Mouse (Mus musculus) embryonic facial prominence, embryonic 14.5 days (tissue): Measurements from ENCODE around the gene Nrk. TPM values are rescaled to one million over a fixed set of nuclear protein-coding genes. Genes with fewer than 3 reads are reported as not detected.
A peak's percentile ranks its signal among the peaks of the same experiment; 100 is the strongest.

Source experiments
- ATAC-seq: fragments of 200-750 bp; cut with Nextera tagmentation; 2 replicates; pipeline ENCODE4 v1.8.0; 2017; ENCODE audit warnings: low read depth, moderate number of reproducible peaks, moderate TSS enrichment
- DNase-seq: peaks from one replicate; pipeline ENCODE4 v3.0.0-alpha.2; 2015; ENCODE audit warnings: low spot score
- H3K27ac ChIP-seq: fragments of 300-500 bp; sonication (generic); replicated peaks from 2 replicates; pipeline ENCODE4 v1.5.1; 2014; ENCODE audit warnings: low read depth, mild to moderate bottlenecking, low read length, moderate library complexity
- H3K27me3 ChIP-seq: fragments of 300-500 bp; sonication (generic); replicated peaks from 2 replicates; pipeline ENCODE4 v1.6.1; 2014; ENCODE audit warnings: low read length; ENCODE audit not compliant: control insufficient read depth, insufficient read depth
- H3K36me3 ChIP-seq: fragments of 300-500 bp; sonication (generic); 2 replicates; pipeline ENCODE4 v1.6.1; 2014; ENCODE audit warnings: low read length, mixed read lengths; ENCODE audit not compliant: control insufficient read depth, insufficient read depth
- H3K4me1 ChIP-seq: fragments of 300-500 bp; sonication (generic); 2 replicates; pipeline ENCODE4 v1.6.1; 2014; ENCODE audit warnings: antibody characterized with exemption, low read length; ENCODE audit not compliant: control insufficient read depth, insufficient read depth
- H3K4me2 ChIP-seq: fragments of 300-500 bp; sonication (generic); 2 replicates; pipeline ENCODE4 v1.6.1; 2014; ENCODE audit warnings: low read depth, mild to moderate bottlenecking, low read length, moderate library complexity, mixed read lengths
- H3K4me3 ChIP-seq: fragments of 300-500 bp; sonication (generic); 2 replicates; pipeline ENCODE4 v1.5.1; 2014; ENCODE audit warnings: low read depth, mild to moderate bottlenecking, low read length
- H3K9ac ChIP-seq: fragments of 300-500 bp; sonication (generic); 2 replicates; pipeline ENCODE4 v1.6.1; 2014; ENCODE audit warnings: low read depth, mild to moderate bottlenecking, low read length, moderate library complexity, mixed read lengths
- H3K9me3 ChIP-seq: fragments of 300-500 bp; sonication (generic); 2 replicates; pipeline ENCODE4 v1.6.1; 2016; ENCODE audit warnings: low read length; ENCODE audit not compliant: control insufficient read depth
- WGBS: fragments of 180-500 bp; shearing (Covaris S2); extraction: QIAGEN DNeasy Blood & Tissue Kit; methylation state at CpG from one replicate; pipeline ENCODE4 v1.1.7; 2014; 5-methylcytosine and 5-hydroxymethylcytosine counted together
- polyA plus RNA-seq: library from polyadenylated mRNA; unstranded; fragments of >200 nt; fragmentation: Nextera tagmentation; extraction: Ambion mirVana; gene quantifications from 2 replicates; pipeline ENCODE4 v1.2.1, GENCODE M21; 2014

The Nrk gene
- 101 and 104 TPM in 2 replicates for polyA plus RNA-seq

DNA sequence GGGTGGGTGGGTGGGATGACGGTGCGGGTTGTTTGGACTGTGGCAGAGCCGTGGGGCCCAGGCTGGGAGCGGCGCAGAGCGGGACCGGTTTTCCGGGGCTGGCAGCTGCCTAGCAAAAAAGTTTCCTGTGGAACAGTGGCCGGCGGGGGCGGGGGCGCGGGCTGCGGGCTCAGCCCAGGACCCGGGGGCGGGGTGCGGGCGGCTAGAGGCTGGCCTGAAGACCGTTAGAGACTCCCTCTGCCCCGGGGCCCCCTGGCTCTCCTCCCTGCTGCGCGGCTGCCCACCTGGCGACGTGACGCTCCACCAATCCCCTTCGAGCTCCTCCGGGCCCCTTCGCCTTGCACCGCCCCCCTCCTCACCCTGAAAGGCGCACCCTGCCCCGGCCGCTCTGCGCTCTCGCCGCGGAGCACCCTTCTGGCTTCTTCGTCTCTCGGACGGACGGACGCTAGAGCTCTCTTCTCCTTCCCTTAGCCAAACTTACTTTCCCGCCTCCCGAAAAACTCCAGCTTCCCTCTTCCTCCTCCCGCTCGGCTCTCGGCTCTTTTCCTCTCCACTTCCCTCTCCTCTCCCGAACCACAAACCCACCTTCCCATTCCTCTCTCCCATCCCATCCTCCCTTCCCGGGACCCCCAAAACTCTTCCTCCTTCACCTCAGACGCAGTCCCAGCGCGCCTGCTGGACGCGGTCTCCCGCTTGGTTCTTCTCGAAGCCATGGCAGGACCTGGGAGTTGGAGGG lies at the start of gene Nrk:
TSS of gene Nrk (plus strand) at position 390 of the 736 bp plus-strand sequence.
- H3K4me1 ChIP-seq: no peaks in the 10 kb centered on the region
- ATAC-seq: peak; percentile 94
- peak; percentile 77 for DNase-seq
- H3K4me2 ChIP-seq: peak within 1 kb of the TSS; percentile 59
- H3K4me3 ChIP-seq: peak within 1 kb of the TSS; percentile 46
- WGBS: 24% methylated on average over 22 of the region's 55 CpGs
- H3K27ac ChIP-seq: peak within 1 kb of the TSS; percentile 68
- H3K9me3 ChIP-seq: no peaks in the 10 kb centered on the region
- peak within 1 kb of the TSS; percentile 66 for H3K9ac ChIP-seq
- no peaks in the 10 kb centered on the region for H3K36me3 ChIP-seq
- peaks cover 25% of the 10 kb centered on the region for H3K27me3 ChIP-seq

DNA sequence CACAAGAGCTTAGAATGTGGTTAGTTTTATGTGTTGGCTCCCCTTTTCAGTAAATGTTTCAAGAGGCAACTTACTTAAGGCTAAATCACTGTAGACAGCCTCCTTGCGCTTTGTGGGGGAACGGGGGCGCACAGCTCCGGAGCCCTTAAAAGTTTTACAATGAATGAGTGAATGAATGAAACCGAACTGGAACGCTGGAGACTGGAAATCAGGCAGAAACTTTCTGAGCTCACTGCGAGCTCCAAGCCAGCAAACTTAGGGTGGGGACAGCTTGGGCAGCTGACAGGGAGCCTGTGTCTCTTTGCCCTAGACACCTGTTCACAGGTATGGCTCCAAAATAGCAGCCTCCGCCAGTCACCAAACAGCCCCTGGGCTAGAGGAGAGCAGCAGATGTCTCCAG lies 864 bp upstream of the Nrk start:
- H3K9me3 ChIP-seq: no peaks in the 10 kb centered on the region
- 33% methylated on average over 8 of the region's 8 CpGs for WGBS
- peak overlapping the region; percentile 59 for H3K4me2 ChIP-seq
- ATAC-seq (no peak), DNase-seq (no peak)
- H3K36me3 ChIP-seq: no peaks in the 10 kb centered on the region
- H3K4me1 ChIP-seq: no peaks in the 10 kb centered on the region
- H3K9ac ChIP-seq: peak overlapping the region; percentile 66; the same call in 1 of the 2 replicates
- no peak overlapping the region for H3K27ac ChIP-seq
- H3K27me3 ChIP-seq: peaks cover 25% of the 10 kb centered on the region
- peak overlapping the region; percentile 46 for H3K4me3 ChIP-seq

GRCm38 (mm10) chrX:138914777-138915114 lies 516 bp downstream of the Nrk start:
- ATAC-seq (0 out of 2 replicates have a peak, but pooled peaks have one; percentile 19), DNase-seq (no peak)
- H3K4me1 ChIP-seq: no peaks in the 10 kb centered on the region
- H3K4me2 ChIP-seq: peak overlapping the region; percentile 59
- H3K9me3 ChIP-seq: no peaks in the 10 kb centered on the region
- peaks cover 25% of the 10 kb centered on the region for H3K27me3 ChIP-seq
- no peaks in the 10 kb centered on the region for H3K36me3 ChIP-seq
- H3K9ac ChIP-seq: peak overlapping the region; percentile 66
- WGBS: 34% methylated on average over 12 of the region's 12 CpGs
- H3K27ac ChIP-seq: peak overlapping the region; percentile 68
- H3K4me3 ChIP-seq: peak overlapping the region; percentile 46

DNA sequence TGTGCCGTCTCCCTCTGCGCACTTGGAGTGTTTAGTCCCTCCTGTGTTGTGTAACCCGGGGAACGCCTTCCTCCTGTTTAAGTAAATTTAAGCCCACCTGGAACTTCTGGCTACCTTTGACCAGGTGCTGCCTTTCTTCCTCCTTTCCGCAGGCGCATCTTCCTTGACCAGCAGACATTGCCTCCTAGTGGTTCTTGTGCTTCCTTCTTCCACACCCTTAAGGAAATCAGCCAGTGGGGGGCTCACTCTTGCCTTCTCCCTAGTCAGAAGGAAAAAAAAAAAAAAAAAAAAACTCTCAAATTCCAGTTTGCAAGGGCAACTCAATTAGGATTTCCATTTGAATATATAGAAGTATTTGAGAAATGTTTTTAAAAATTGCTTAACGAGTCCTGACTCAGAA lies 4.8 kb downstream of the Nrk start:
- Histone ChIP-seq H3K4me2 (no peak overlapping the region), H3K27ac (no peak overlapping the region), H3K4me3 (no peak overlapping the region), H3K9me3 (no peaks in the 10 kb centered on the region), H3K36me3 (no peaks in the 10 kb centered on the region), H3K4me1 (no peaks in the 10 kb centered on the region), H3K27me3 (0 out of 2 replicates have a peak, but pooled peaks cover 2% of the 10 kb centered on the region), H3K9ac (no peak overlapping the region)
- no peak for DNase-seq
- WGBS: 60% methylated on average over 7 of the region's 7 CpGs
- no peak for ATAC-seq

DNA sequence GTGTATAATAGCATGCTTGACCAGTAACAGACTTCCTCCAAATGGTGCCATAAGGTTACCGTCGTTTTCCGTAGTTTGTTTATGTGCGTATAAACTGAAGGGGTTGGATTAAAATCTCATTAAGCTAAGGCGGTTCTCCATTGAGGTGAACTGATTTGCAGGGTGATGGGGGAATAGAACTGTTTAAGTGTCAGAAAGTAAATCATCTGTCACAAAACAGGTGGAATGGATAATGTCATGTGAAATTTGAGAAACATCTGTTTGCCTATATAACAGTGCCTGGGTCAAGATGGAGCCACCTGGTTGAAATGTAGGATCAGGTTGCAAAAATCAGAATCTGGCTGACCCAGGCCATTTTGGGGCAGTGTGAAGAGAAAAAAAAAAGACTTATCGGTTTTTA lies 29.7 kb downstream of the Nrk start:
- H3K4me1 ChIP-seq: no peaks in the 10 kb centered on the region
- H3K9me3 ChIP-seq: no peaks in the 10 kb centered on the region
- H3K36me3 ChIP-seq: no peaks in the 10 kb centered on the region
- no peak overlapping the region for H3K4me2 ChIP-seq
- no peak overlapping the region for H3K9ac ChIP-seq
- WGBS: 67% methylated on average over 6 of the region's 6 CpGs
- peaks cover 10% of the 10 kb centered on the region; the same call in 1 of the 2 replicates for H3K27me3 ChIP-seq
- DNase-seq: no peak
- no peak overlapping the region for H3K27ac ChIP-seq
- no peak for ATAC-seq
- no peak overlapping the region for H3K4me3 ChIP-seq

GRCm38 (mm10) chrX:138960713-138961112 lies 46.5 kb downstream of the Nrk start:
- Histone ChIP-seq H3K4me2 (no peak overlapping the region), H3K27me3 (no peaks in the 10 kb centered on the region; the same call in 1 of the 2 replicates), H3K27ac (no peak overlapping the region), H3K4me1 (no peaks in the 10 kb centered on the region), H3K9me3 (no peaks in the 10 kb centered on the region), H3K36me3 (no peaks in the 10 kb centered on the region), H3K4me3 (no peak overlapping the region), H3K9ac (no peak overlapping the region)
- 39% methylated on average over 3 of the region's 3 CpGs for WGBS
- peak; percentile 59 for DNase-seq
- ATAC-seq: no peak

DNA sequence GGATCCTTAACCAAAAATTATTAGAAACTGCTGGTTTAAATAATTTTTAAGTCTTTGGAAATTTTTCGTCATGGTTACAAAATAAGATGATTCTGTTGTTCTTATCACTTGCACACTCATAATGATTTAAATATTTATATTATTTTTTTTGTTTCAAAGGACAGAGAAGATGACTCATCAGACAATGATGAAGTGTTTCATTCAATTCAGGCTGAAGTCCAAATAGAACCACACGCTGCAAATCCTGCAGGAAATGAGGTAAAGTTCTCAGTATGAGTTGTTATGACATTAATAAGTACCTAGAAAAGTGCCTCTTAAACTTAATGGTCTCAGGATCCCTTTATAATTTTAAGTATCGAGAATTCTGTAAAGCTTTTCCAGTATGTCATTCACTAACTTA lies 64.3 kb downstream of the Nrk start:
- Histone ChIP-seq H3K27me3 (peaks cover 9% of the 10 kb centered on the region; the same call in 1 of the 2 replicates), H3K27ac (no peak overlapping the region), H3K9me3 (no peaks in the 10 kb centered on the region), H3K4me3 (no peak overlapping the region), H3K36me3 (no peaks in the 10 kb centered on the region), H3K9ac (no peak overlapping the region), H3K4me2 (no peak overlapping the region), H3K4me1 (no peaks in the 10 kb centered on the region)
- ATAC-seq: no peak
- DNase-seq: no peak
- WGBS: 62% methylated on average over 3 of the region's 3 CpGs

GRCm38 (mm10) chrX:138979249-138979648 lies 65.0 kb downstream of the Nrk start:
- DNase-seq (no peak), ATAC-seq (no peak)
- Histone ChIP-seq H3K4me1 (no peaks in the 10 kb centered on the region), H3K36me3 (no peaks in the 10 kb centered on the region), H3K27me3 (0 out of 2 replicates have a peak, but pooled peaks cover 9% of the 10 kb centered on the region), H3K9ac (no peak overlapping the region), H3K27ac (no peak overlapping the region), H3K4me3 (no peak overlapping the region), H3K9me3 (no peaks in the 10 kb centered on the region), H3K4me2 (no peak overlapping the region)
- 83% methylated on average over 2 of the region's 2 CpGs for WGBS

DNA sequence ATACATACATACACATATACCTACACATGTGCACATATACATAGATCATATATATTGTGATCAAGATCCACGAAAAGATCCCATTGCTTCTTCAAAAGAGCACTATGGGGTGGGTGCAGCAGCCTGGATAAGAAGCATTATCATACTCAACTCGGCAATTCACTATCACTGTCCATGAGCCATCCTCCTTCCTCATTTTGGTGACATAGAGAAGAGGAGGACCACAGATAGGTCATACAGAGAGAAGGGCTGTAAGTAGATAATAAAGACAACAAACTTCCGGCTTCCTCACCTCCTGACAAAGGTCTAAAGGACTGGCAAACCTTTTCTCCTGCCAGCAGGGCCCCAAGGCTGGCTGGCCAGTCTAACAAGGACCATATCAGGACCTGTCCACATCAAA lies 100.3 kb downstream of the Nrk start:
- no peak for ATAC-seq
- no peak overlapping the region for H3K27ac ChIP-seq
- no peak overlapping the region for H3K9ac ChIP-seq
- H3K9me3 ChIP-seq: no peaks in the 10 kb centered on the region
- H3K27me3 ChIP-seq: peaks cover 2% of the 10 kb centered on the region; the same call in 1 of the 2 replicates
- DNase-seq: no peak
- 78% methylated on average over 3 of the region's 3 CpGs for WGBS
- no peak overlapping the region for H3K4me3 ChIP-seq
- no peaks in the 10 kb centered on the region for H3K36me3 ChIP-seq
- H3K4me1 ChIP-seq: no peaks in the 10 kb centered on the region
- no peak overlapping the region for H3K4me2 ChIP-seq
